Mouse (Mus musculus): Measurements from ENCODE around the gene Saal1. TPM values are rescaled to one million over a fixed set of nuclear protein-coding genes. Genes with fewer than 3 reads are reported as not detected.

Saal1 gene
- total and polyA plus RNA-seq, 3 experiments: 13.6 to 26.0 TPM; not detected in 1

DNA sequence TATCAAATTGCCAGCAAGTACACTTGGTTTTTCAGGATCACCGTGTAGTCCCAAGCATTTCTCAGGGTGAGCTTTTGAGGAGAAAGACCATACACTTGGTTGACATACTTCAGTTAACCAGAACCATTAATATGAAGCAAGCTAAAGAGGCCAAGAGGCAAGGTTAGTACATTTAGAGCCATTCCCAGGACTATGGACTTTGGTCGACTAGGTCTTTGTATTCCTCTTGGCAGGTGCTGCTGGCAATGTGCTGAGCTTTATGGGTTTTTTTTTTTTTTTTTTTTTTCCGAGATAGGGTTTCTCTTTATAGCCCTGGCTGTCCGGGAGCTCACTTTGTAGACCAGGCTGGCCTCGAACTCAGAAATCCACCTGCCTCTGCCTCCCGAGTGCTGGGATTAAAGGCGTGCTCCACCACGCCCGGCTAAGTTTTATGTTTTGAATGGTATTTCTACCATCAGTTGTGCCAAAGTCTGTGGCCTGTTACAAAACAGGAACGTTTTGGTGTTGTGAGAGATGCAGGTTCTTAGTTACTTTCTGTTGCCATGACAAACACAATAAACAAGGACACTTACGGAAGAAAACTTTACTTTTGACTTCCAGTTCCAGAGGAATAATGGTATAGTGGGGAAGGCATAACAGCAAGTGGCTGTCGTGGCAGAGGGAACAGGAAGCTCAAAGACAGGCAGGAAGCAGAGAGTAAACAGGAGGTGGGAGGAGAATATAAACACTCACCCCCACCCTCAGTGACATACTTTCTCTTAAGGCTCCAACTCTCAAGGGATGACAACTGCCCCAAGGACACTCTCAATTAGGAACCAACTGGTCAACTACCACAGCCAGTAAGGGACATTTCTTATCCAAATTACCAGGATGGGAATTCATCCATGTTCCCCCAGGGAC is 28.3 kb upstream of the Saal1 start:
- no peak for DNase-seq (ENCODE audit: low read depth, low spot score)
- H3K4me1 ChIP-seq (ENCODE audit: control insufficient read depth in 1 of 2, insufficient read depth in 2 of 2, low read length in 2 of 2): no peaks in the 10 kb centered on the region
- H3K27ac ChIP-seq (ENCODE audit: control insufficient read depth, low read depth, low read length): no peak overlapping the region
- H3K9ac ChIP-seq (ENCODE audit: control insufficient read depth, low read depth, low read length, poor library complexity, severe bottlenecking): no peak overlapping the region
- H3K27me3 ChIP-seq (ENCODE audit: control insufficient read depth in 1 of 2, insufficient read depth in 2 of 2, low read length in 2 of 2): peaks cover 0 to 5% of the 10 kb centered on the region in 2 experiments; a peak in 3 of 4 replicates
- H3K36me3 ChIP-seq (ENCODE audit: control insufficient read depth in 1 of 2, insufficient read depth in 2 of 2, low read length in 2 of 2): no peaks in the 10 kb centered on the region
- H3K79me2 ChIP-seq (ENCODE audit: control insufficient read depth, insufficient read depth, low read length, poor library complexity): no peaks in the 10 kb centered on the region
- H3K4me3 ChIP-seq (ENCODE audit: control insufficient read depth in 1 of 2, insufficient read depth in 1 of 2, low read depth in 2 of 2, low read length in 2 of 2): no peak overlapping the region
- H3K9me3 ChIP-seq (replicated peaks; ENCODE audit: insufficient read depth, low read length): no peaks in the 10 kb centered on the region
- no peak for TF ChIP-seq ZKSCAN1 (IDR thresholded peaks at IDR 0.05; ENCODE audit: low read depth, low read length)
- TF ChIP-seq TCF12 (IDR thresholded peaks at IDR 0.05; ENCODE audit: low read depth, low read length): no peak
- no peak for TF ChIP-seq ZC3H11A (IDR thresholded peaks at IDR 0.05; ENCODE audit: low read depth, low read length)
- no peak for TF ChIP-seq HCFC1 (IDR thresholded peaks at IDR 0.05; ENCODE audit: low read depth, low read length)
- no peak for TF ChIP-seq SMC3 (IDR thresholded peaks at IDR 0.05; ENCODE audit: low read depth, low read length)
- no peak for TF ChIP-seq RCOR1 (IDR thresholded peaks at IDR 0.05; ENCODE audit: low read depth, low read length)
- TF ChIP-seq MAX (IDR thresholded peaks at IDR 0.05; ENCODE audit: low read length): no peak
- TF ChIP-seq POLR2A (IDR thresholded peaks at IDR 0.05; ENCODE audit: control insufficient read depth in 1 of 2, insufficient read depth in 1 of 2, low read depth in 1 of 2, low read length in 2 of 2, poor library complexity in 1 of 2): no peak
- TF ChIP-seq NELFE (IDR thresholded peaks at IDR 0.05; ENCODE audit: low read depth, low read length): no peak
- TF ChIP-seq MEF2A (IDR thresholded peaks at IDR 0.05; ENCODE audit: extremely low read depth, insufficient replicate concordance, low read depth, low read length, poor library complexity, severe bottlenecking): no peak
- TF ChIP-seq CTCF (IDR thresholded peaks at IDR 0.05 in 2 of 3, conservative IDR thresholded peaks at IDR 0.05 in 1 of 3; ENCODE audit: control insufficient read depth in 1 of 3, insufficient read depth in 1 of 3, low read depth in 2 of 3, low read length in 3 of 3, poor library complexity in 1 of 3, severe bottlenecking in 1 of 3): no peak
- TF ChIP-seq SIN3A (IDR thresholded peaks at IDR 0.05; ENCODE audit: low read length): no peak
- no peak for TF ChIP-seq E2F4 (IDR thresholded peaks at IDR 0.05; ENCODE audit: borderline replicate concordance, low read depth, low read length)
- TF ChIP-seq USF2 (IDR thresholded peaks at IDR 0.05; ENCODE audit: borderline replicate concordance in 1 of 2, insufficient read depth in 1 of 2, low read depth in 1 of 2, low read length in 2 of 2): no peak
- no peak for TF ChIP-seq ZNF384 (IDR thresholded peaks at IDR 0.05; ENCODE audit: low read depth, low read length)
- no peak for TF ChIP-seq GATA1 (IDR thresholded peaks at IDR 0.05; ENCODE audit: low read depth, low read length)
- no peak for TF ChIP-seq GABPA (IDR thresholded peaks at IDR 0.05; ENCODE audit: low read depth, low read length)
- no peak for TF ChIP-seq TBP (IDR thresholded peaks at IDR 0.05; ENCODE audit: low read depth, low read length)
- no peak for TF ChIP-seq RAD21 (IDR thresholded peaks at IDR 0.05; ENCODE audit: low read depth, low read length)
- TF ChIP-seq MAZ (IDR thresholded peaks at IDR 0.05; ENCODE audit: low read depth, low read length): no peak
